Mouse (Mus musculus) C2C12 (cell line): Measurements from ENCODE around the gene Rmnd5a.

Experiments
- CTCF ChIP-seq: IDR thresholded peaks from one replicate; pipeline ENCODE4 v1.5.1; 2011; ENCODE audit not compliant: control insufficient read depth, insufficient read depth, insufficient read length
- FOSL1 ChIP-seq: IDR thresholded peaks from one replicate; pipeline ENCODE4 v1.8.0; 2011; ENCODE audit warnings: mild to moderate bottlenecking, low read length; ENCODE audit not compliant: poor library complexity, insufficient read depth, severe bottlenecking
- MAX ChIP-seq: IDR thresholded peaks from one replicate; pipeline ENCODE4 v1.6.1; 2011; ENCODE audit warnings: mild to moderate bottlenecking, control low read depth
- USF1 ChIP-seq: IDR thresholded peaks from one replicate; pipeline ENCODE4 v1.6.1; 2011; ENCODE audit warnings: low read depth, mild to moderate bottlenecking, control low read depth, moderate library complexity

DNA sequence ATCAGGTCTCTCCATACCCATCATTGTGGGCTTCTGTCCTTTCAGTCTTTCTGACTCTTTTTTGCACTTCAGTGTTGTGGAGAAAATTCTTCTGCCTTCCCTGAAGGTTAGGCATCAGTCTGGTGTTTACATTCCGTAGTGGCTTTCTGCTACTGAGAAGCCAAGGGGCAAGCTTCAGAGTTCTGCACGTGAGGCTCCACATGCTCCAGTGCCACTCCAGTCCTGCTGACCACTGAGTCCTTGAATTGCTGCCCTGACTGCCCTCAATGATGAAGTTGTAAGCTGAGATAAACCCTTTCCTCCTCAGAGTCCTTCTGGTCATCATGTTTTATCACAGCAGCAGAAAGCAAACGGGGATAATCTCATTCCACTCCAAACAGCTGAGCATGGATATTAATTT is 28.9 kb upstream of the Rmnd5a start:
- TF ChIP-seq USF1, result no peak
- TF ChIP-seq CTCF, result no peak
- no peak for TF ChIP-seq FOSL1
- TF ChIP-seq MAX, result no peak
